ENCODE assay signal across 27 mouse cellular contexts in genomic region chr7:128204179-128204578, GRCm38 (mm10). TPM values are rescaled to one million over a fixed set of nuclear protein-coding genes. Genes with fewer than 3 reads are reported as not detected.
"Had no signal": no experiment of that assay in that cellular context is flagged by ENCODE, and none has a peak within 500 bp of the region (broad histone marks: within the 10 kb centered on the region; RNA-seq: fewer than 3 reads in every experiment).

No protein-coding gene starts in this region.

- H3K4me1 ChIP-seq: kidney, embryonic 15.5 days; lung, embryonic 15.5 days; midbrain, embryonic 10.5 days; midbrain, embryonic 13.5 days; neural tube, embryonic 12.5 days; neural tube, embryonic 15.5 days; stomach, embryonic 15.5 days had no signal

- H3K9ac ChIP-seq: kidney, embryonic 15.5 days; liver, embryonic 14.5 days; lung, embryonic 15.5 days; midbrain, embryonic 13.5 days; neural tube, embryonic 12.5 days; neural tube, embryonic 15.5 days; stomach, embryonic 15.5 days had no signal

- H3K27me3 ChIP-seq: kidney, embryonic 15.5 days; lung, embryonic 15.5 days; midbrain, embryonic 13.5 days; neural tube, embryonic 12.5 days; neural tube, embryonic 15.5 days; stomach, embryonic 15.5 days had no signal

- H3K36me3 ChIP-seq: kidney, embryonic 15.5 days; lung, embryonic 15.5 days; midbrain, embryonic 10.5 days; midbrain, embryonic 13.5 days; neural tube, embryonic 12.5 days; neural tube, embryonic 15.5 days; stomach, embryonic 15.5 days had no signal

- H3K4me2 ChIP-seq: kidney, embryonic 15.5 days; liver, embryonic 11.5 days; lung, embryonic 15.5 days; midbrain, embryonic 13.5 days; neural tube, embryonic 12.5 days; neural tube, embryonic 15.5 days; stomach, embryonic 15.5 days had no signal

- H3K4me3 ChIP-seq: kidney, embryonic 15.5 days; left cerebral cortex, adult 2 months; lung, embryonic 15.5 days; megakaryocyte, embryonic 14.5 days; midbrain, embryonic 10.5 days; midbrain, embryonic 13.5 days; neural tube, embryonic 12.5 days; neural tube, embryonic 15.5 days; stomach, embryonic 15.5 days had no signal

- DNase-seq: kidney, adult 8-10 months; kidney, postnatal 10 days; kidney, postnatal 36 days; layer of hippocampus, postnatal 36 days; lung, adult 18-20 months; lung, postnatal 10 days; lung, postnatal 36 days; right cerebral cortex, adult 18-20 months; right cerebral cortex, postnatal 14 days; spleen, adult 18-20 months; thymus, adult 2 months; thymus, postnatal 14 days; thymus, postnatal 4 days had no signal

- H3K27ac ChIP-seq: kidney, embryonic 15.5 days; left cerebral cortex, adult 2 months; liver, embryonic 14.5 days; lung, embryonic 15.5 days; midbrain, embryonic 10.5 days; midbrain, embryonic 13.5 days; neural tube, embryonic 12.5 days; neural tube, embryonic 15.5 days; stomach, embryonic 15.5 days had no signal

- ATAC-seq: midbrain, embryonic 13.5 days had no signal

- H3K9me3 ChIP-seq: kidney, embryonic 15.5 days; lung, embryonic 15.5 days; megakaryocyte, embryonic 14.5 days; midbrain, embryonic 10.5 days; midbrain, embryonic 13.5 days; neural tube, embryonic 12.5 days; neural tube, embryonic 15.5 days; stomach, embryonic 15.5 days had no signal

RNA-seq across cellular contexts. Expression of gene Cox6a2, which starts 2.0 kb away (rescaled TPM):
- total RNA-seq: midbrain, postnatal 0 days had no signal
- polyA plus RNA-seq: midbrain, embryonic 10.5 days; midbrain, embryonic 13.5 days had no signal

RNA-seq across cellular contexts. Expression of gene Itgad, which starts 50.0 kb away (rescaled TPM):
- total RNA-seq: left cerebral cortex, adult 2 months; midbrain, postnatal 0 days had no signal
- polyA plus RNA-seq: kidney, embryonic 15.5 days; limb, embryonic 11.5 days; limb, embryonic 14.5 days; liver, embryonic 11.5 days; midbrain, embryonic 13.5 days; midbrain, postnatal 0 days; neural tube, embryonic 12.5 days; stomach, embryonic 15.5 days had no signal
